Mouse (Mus musculus): ENCODE results near the gene Gm4871. TPM values are rescaled to one million over a fixed set of nuclear protein-coding genes. Genes with fewer than 3 reads are reported as not detected.

The Gm4871 gene
- total RNA-seq, 2 experiments from 2014 or later, result not detected

DNA sequence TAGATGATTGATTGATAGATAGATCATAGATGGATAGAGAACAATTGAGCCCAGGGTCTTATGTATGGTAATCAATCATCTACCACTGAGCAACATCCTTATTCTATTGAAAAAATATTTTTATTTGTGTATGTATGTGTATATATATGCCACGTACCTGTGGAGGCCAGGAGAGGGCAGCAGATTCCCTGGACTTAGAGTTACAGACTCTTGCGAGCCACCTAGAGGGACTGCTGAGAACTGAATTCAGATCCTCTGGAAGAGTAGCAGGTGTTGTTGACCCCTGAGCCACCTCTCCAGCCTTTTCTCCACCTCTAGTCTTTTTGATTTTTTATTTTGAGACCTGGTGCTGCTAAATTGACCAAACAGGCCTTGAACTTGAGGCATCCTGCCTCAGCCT lies 34.1 kb downstream of the Gm4871 start:
- DNase-seq (ENCODE audit: low spot score in 2 of 2), result no peak

DNA sequence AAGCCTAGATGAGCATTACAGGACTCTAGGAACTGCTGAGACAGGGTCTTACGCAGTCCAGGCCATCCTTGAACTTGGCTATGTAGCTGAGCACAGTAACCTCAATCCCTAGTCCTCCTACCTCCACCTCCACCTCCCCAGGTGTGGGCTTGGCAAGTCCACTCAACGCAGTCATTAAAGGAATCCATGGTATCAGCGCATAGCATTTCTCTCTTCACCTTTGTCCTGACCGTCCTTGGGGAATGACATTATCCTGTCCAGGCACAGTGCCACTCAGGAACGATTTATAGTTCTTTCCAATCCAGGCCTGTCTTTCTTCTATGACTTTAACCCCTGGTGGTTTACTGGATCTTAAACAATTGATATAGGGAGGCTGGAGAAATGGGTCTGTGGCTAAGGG lies 42.1 kb downstream of the Gm4871 start:
- no peak for DNase-seq (ENCODE audit: low spot score in 2 of 2)

DNA sequence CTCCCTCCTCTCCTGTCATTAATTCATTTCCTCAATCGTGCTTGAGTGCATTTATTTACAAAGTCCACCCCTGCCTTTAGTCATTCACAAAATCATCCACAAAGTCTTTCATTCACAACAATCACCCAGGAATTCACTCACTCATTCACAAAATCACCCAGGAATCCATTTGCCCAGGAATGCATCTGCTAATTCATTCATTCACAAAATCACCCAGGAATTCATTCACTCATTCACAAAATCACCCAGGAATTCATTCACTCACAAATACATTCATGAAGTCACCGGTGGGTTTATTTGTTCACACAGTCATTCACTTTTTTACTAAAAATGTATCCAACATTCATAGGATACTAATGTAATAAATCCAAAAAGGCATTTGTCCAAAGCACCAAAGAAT lies 42.5 kb downstream of the Gm4871 start:
- no peak for DNase-seq (ENCODE audit: low spot score in 2 of 2)

DNA sequence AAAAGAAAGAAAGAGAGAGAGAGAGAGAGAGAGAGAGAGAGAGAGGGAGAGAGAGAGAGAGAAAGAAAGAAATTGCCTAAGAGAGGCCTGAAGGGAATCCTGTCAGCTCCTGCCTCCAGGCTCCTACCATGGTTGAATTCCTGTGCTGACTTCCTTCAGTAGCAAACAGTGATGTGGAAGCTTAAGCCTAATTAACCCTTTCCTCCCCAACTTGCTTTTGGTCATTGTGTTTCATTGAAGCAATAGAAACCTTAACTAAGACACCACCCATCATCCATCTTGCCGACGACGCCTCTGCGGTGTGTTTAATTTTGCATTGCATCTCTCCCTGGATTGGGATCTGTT lies 43.5 kb downstream of the Gm4871 start:
- no peak for DNase-seq (ENCODE audit: low spot score in 2 of 2)

DNA sequence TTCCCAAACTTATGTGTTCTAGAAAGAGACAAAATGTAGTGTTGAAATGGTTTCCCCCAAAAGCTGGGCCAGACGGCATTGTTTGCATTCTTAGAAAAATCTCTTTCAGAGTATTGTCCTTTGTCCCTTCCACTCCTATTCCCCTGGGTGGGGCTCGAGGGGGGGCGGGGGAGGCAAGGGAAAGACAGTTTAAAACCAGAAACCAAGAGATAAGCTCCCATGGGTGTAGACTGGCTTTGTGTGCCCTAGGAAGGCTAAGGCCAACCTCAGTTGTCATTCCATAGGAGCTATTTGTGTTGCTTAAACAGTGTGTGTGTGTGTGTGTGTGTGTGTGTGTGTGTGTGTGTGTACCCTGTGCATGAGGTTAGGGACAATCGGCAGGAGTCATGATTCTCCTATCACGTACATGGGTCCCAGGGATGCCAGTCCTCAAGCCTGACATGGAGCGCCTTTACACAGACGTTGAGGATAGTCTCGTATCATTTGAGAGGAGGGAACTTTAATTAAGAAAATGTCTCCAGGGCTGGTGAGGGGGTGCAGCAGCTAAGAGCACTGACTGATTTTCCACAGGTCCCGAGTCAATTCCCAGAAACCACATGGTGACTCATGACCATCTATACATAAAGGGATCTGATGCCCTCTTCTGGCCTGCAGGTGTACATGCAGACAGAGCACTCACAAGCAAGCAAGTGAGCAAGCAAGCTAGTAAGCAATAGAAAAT lies 44.1 kb downstream of the Gm4871 start:
- peak; percentile 33 to 79 for DNase-seq (ENCODE audit: low spot score in 2 of 2)

DNA sequence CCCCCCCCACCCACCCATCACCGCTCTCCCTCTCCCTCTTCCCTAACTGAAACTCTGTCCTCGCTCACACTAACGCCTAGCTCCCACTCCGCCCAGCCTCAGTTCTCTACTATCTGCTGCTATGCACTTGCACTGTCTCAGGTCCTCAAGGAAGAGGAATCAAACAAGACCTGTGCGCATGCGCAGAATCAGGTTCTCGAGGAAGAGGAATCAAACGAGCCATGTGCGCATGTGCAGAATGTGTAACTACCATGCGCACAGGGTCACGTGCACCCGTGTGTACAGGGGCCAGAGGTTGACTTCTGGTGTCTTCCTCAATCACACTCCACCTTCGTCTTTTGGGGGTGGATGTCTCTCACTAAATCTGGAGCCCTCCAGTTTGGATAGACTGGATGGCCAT lies 45.0 kb downstream of the Gm4871 start:
- no peak for DNase-seq (ENCODE audit: low spot score in 2 of 2)

DNA sequence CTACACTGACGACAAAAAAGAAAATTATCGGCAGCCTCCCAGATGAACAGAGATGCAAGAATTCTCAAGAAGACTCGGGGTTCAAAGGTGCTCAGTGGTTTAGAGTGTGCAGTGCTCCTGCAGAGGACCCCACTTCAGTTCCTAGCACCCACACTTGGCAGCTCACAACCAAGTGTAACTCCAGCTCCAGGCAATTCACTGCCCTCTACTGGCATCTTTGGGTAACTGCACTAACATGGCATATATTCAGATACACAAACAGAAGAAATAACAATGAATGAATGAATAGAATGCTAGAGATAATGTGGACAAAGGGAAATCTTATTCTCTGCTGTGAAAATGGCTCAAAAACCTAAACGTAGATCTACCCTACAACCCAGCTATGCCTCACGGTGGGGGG lies 47.7 kb downstream of the Gm4871 start:
- no peak for DNase-seq (ENCODE audit: low spot score in 2 of 2)

DNA sequence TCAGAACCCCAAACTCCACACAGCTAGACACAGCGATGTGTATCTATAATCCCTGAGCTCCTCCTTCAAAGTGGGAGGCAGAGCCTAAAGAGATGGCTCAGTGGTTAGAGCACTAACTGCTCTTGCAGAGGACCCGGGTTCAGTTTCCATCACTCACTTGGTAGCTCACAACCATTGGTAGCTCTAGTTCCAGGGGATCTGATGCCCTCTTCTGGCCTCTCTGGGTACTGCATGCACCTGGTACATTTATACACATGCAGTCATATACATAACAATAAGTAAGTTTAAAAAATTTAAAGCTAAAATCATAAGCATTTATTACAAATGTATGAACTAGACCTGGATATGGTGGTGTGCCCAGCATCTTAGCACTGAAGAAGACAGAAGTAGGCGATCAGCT lies 49.3 kb downstream of the Gm4871 start:
- DNase-seq (ENCODE audit: low spot score in 2 of 2), result no peak

Other genes with a start within 250 kb of the Gm4871 start
- gene Smurf1, start 66.9 kb downstream of the Gm4871 start, total RNA-seq (2021), result 10 to 100 TPM; 29.4 to 32.2 TPM
- not detected for gene 1700018F24Rik, start 10.2 kb upstream of the Gm4871 start, total RNA-seq (2021)
- gene Arpc1a, start 51.1 kb upstream of the Gm4871 start, total RNA-seq (2021), result 100 to 1,000 TPM; 254 to 263 TPM
- not detected for gene Kpna7, start 51.3 kb upstream of the Gm4871 start, total RNA-seq (2021)
- gene Arpc1b, start 81.5 kb upstream of the Gm4871 start, total RNA-seq (2021), result 10 to 100 TPM; 17.5 to 19.1 TPM
- gene Pdap1, start 107.5 kb upstream of the Gm4871 start, total RNA-seq (2021), result 10 to 100 TPM; 88.5 to 94.7 TPM
- gene Bud31, start 107.6 kb upstream of the Gm4871 start, total RNA-seq (2021), result 10 to 100 TPM; 66.7 to 71.9 TPM
- gene Ptcd1, start 134.4 kb upstream of the Gm4871 start, total RNA-seq (2021), result 10 to 100 TPM; 25.2 to 28.5 TPM
- 10 to 100 TPM; 23.5 to 23.8 TPM for gene Cpsf4, start 134.5 kb upstream of the Gm4871 start, total RNA-seq (2021)
- gene Atp5j2, start 159.3 kb upstream of the Gm4871 start, total RNA-seq (2021), result 100 to 1,000 TPM; 241 to 256 TPM
- 10 to 100 TPM; 12.6 to 12.8 TPM for gene Zkscan14, start 169.1 kb upstream of the Gm4871 start, total RNA-seq (2021)
- gene Zkscan5, start 171.8 kb upstream of the Gm4871 start, total RNA-seq (2021), result 10 to 100 TPM; 11.6 to 12.0 TPM
- 10 to 100 TPM; 27.6 to 28.9 TPM for gene Zfp655, start 199.0 kb upstream of the Gm4871 start, total RNA-seq (2021)
- 10 to 100 TPM; 19.7 to 20.1 TPM for gene Zscan25, start 247.7 kb upstream of the Gm4871 start, total RNA-seq (2021)

All from layer of hippocampus, adult 18-20 months (tissue).